Mouse (Mus musculus) bone marrow, adult 2 months (tissue): ENCODE measurements around the gene Gm7356. TPM values are rescaled to one million over a fixed set of nuclear protein-coding genes. Genes with fewer than 3 reads are reported as not detected.
"Not testable (repeated sequence)": the region's sequence is repeated elsewhere in the genome, so short reads cannot be mapped to it uniquely, and the experiment has no call there.

ENCODE experiments used
- H3K27ac ChIP-seq: fragments of 200-500 bp; 2 replicates; pipeline ENCODE4 v1.5.1; 2012; ENCODE audit warnings: low read depth, mild to moderate bottlenecking, control low read depth, inconsistent platforms, low read length; ENCODE audit not compliant: control insufficient read depth, poor library complexity, insufficient read depth
- H3K4me1 ChIP-seq: fragments of 200-500 bp; 2 replicates; pipeline ENCODE4 v1.6.1; 2011; ENCODE audit warnings: low read length; ENCODE audit not compliant: control insufficient read depth, insufficient read depth
- H3K4me3 ChIP-seq: fragments of 200-500 bp; replicated peaks from 2 replicates; pipeline ENCODE3; 2011; ENCODE audit warnings: mild to moderate bottlenecking, low read depth, low read length, control low read depth; ENCODE audit not compliant: control insufficient read depth
- CTCF ChIP-seq: fragments of 200-500 bp; IDR thresholded peaks from 2 replicates; pipeline ENCODE4 v1.5.1; 2011; ENCODE audit warnings: low read length, control low read depth; ENCODE audit not compliant: control insufficient read depth, insufficient read depth
- POLR2A ChIP-seq: fragments of 200-500 bp; IDR thresholded peaks from 2 replicates; pipeline ENCODE4 v1.6.1; 2011; ENCODE audit warnings: low read depth, mild to moderate bottlenecking, control low read depth, low read length, borderline replicate concordance; ENCODE audit not compliant: control insufficient read depth
- WGBS: fragments of 180-500 bp; shearing (Covaris S2); methylation state at CpG from one replicate; pipeline ENCODE4 v1.1.7; 2018; 5-methylcytosine and 5-hydroxymethylcytosine counted together
- polyA plus RNA-seq: library from polyadenylated mRNA; stranded (reverse); fragments of >200 nt; gene quantifications from 2 replicates; pipeline ENCODE4 v1.2.4, GENCODE M21; 2011; ENCODE audit warnings: low replicate concordance; ENCODE audit not compliant: missing spikeins, insufficient read depth, insufficient read length

Gene Gm7356
- polyA plus RNA-seq = not detected in 2 replicates

GRCm38 (mm10) chr17:14003604-14004003, at the start of gene Gm7356:
Gene Gm7356, minus strand, starts transcription at chr17:14003704.
- H3K4me1 ChIP-seq, H3K27ac ChIP-seq, H3K4me3 ChIP-seq: not testable (repeated sequence)
- WGBS = 75% methylated on average over 4 of the region's 4 CpGs

GRCm38 (mm10) chr17:14041880-14042279, 38.4 kb upstream of the Gm7356 start:
- WGBS = 84% methylated on average over 1 of the region's 2 CpGs
- H3K4me3 ChIP-seq, H3K4me1 ChIP-seq, H3K27ac ChIP-seq: not testable (repeated sequence)

- H3K4me1 ChIP-seq, H3K4me3 ChIP-seq, H3K27ac ChIP-seq: not testable (repeated sequence)
- WGBS = 46% methylated on average over 1 of the region's 2 CpGs
Observed at GRCm38 (mm10) chr17:14037012-14037411, 33.5 kb upstream of the Gm7356 start.

- H3K4me1 ChIP-seq, H3K4me3 ChIP-seq, H3K27ac ChIP-seq: not testable (repeated sequence)
- 80% methylated on average over 1 of the region's 4 CpGs for WGBS
Observed at GRCm38 (mm10) chr17:14036113-14036512, 32.6 kb upstream of the Gm7356 start.

- WGBS = 39% methylated on average over 2 of the region's 2 CpGs
- not testable (repeated sequence) for H3K4me3 ChIP-seq, H3K4me1 ChIP-seq, H3K27ac ChIP-seq
Observed at GRCm38 (mm10) chr17:13993425-13993824, 10.1 kb downstream of the Gm7356 start.

- H3K27ac ChIP-seq = no peak overlapping the region
- 86% methylated on average over 1 of the region's 1 CpGs for WGBS
- TF ChIP-seq CTCF = no peak
- TF ChIP-seq POLR2A = no peak
Observed at GRCm38 (mm10) chr17:13987690-13988089, 15.8 kb downstream of the Gm7356 start.

GRCm38 (mm10) chr17:13970796-13971195, 32.7 kb downstream of the Gm7356 start:
- WGBS = 71% methylated on average over 5 of the region's 5 CpGs
- H3K4me3 ChIP-seq, H3K4me1 ChIP-seq, H3K27ac ChIP-seq: not testable (repeated sequence)

More at GRCm38 (mm10) chr17:13987690-13988089, 15.8 kb downstream of the Gm7356 start:
- Histone ChIP-seq H3K4me1 (no peaks in the 10 kb centered on the region), H3K4me3 (no peak overlapping the region)

- H3K27ac ChIP-seq, H3K4me3 ChIP-seq, H3K4me1 ChIP-seq: not testable (repeated sequence)
- WGBS = 44% methylated on average over 1 of the region's 2 CpGs
Observed at GRCm38 (mm10) chr17:13969917-13970316, 33.6 kb downstream of the Gm7356 start.

- H3K4me1 ChIP-seq, H3K4me3 ChIP-seq, H3K27ac ChIP-seq: not testable (repeated sequence)
- 40% methylated on average over 1 of the region's 2 CpGs for WGBS
Observed at GRCm38 (mm10) chr17:13965048-13965447, 38.5 kb downstream of the Gm7356 start.

GRCm38 (mm10) chr17:13962245-13962644, 41.3 kb downstream of the Gm7356 start:
- 83% methylated on average over 3 of the region's 3 CpGs for WGBS
- not testable (repeated sequence) for H3K4me3 ChIP-seq, H3K27ac ChIP-seq, H3K4me1 ChIP-seq

- WGBS = 51% methylated on average over 1 of the region's 2 CpGs
- H3K4me1 ChIP-seq, H3K4me3 ChIP-seq, H3K27ac ChIP-seq: not testable (repeated sequence)
Observed at GRCm38 (mm10) chr17:13958129-13958528, 45.4 kb downstream of the Gm7356 start.

GRCm38 (mm10) chr17:13951570-13951969, 51.9 kb downstream of the Gm7356 start:
- H3K27ac ChIP-seq, H3K4me3 ChIP-seq, H3K4me1 ChIP-seq: not testable (repeated sequence)
- WGBS = 73% methylated on average over 1 of the region's 1 CpGs
